8 mouse cellular contexts compared by ENCODE assay signal in the genomic region with DNA sequence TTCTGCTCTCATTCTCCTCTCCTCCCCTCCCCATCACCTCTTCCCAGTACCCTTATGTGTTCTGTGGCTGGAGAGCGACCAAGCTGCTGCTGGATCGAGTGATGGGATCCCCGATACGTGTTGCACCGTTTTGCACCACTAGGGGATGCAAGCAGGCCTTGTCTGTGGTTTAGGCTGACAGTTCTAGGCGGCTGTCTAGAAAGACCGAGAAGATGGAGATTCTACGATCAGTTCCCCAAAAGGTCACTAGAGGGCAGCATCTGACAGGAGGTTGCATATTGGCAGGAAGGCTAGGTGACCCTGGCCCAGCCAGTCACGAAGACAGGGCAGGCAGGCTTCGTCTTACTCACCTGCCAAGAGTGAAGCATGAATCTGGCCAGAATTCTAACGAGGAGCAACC. TPM values are rescaled to one million over a fixed set of nuclear protein-coding genes. Genes with fewer than 3 reads are reported as not detected.
DNase-seq lines count a peak whose midpoint lies in the region; ATAC-seq lines count a peak whose summit lies in the region.

No protein-coding gene starts in this region.

- peak; percentile 73 for ATAC-seq in hindbrain, embryonic 16.5 days

- H3K4me2 ChIP-seq in hindbrain, embryonic 16.5 days (ENCODE audit: low read length) = no peak overlapping the region

- DNase-seq in R1 (ENCODE audit: low read depth, low spot score) = peak; percentile 98
- DNase-seq in cerebellum, postnatal 36 days = peak; percentile 93 to 99
- peak; percentile 98 for DNase-seq in gastrocnemius, adult 18-20 months (ENCODE audit: low spot score)
- peak; percentile 95 to 99 for DNase-seq in left cerebral cortex, adult 18-20 months (ENCODE audit: low spot score in 2 of 2)
- DNase-seq in right cerebral cortex, adult 18-20 months = peak; percentile 93
- DNase-seq in urinary bladder, postnatal 10 days (ENCODE audit: low spot score) = peak; percentile 86

- no peaks in the 10 kb centered on the region for H3K9me3 ChIP-seq in hindbrain, embryonic 16.5 days (ENCODE audit: control insufficient read depth, low read length)

- no peaks in the 10 kb centered on the region for H3K27me3 ChIP-seq in hindbrain, embryonic 16.5 days (replicated peaks; ENCODE audit: control insufficient read depth, insufficient read depth, low read length)

- H3K27ac ChIP-seq in hindbrain, embryonic 16.5 days (ENCODE audit: low read depth, low read length) = no peak overlapping the region
- H3K27ac ChIP-seq in macrophage = peak overlapping the region; percentile 54; the same call in 1 of the 2 replicates

- H3K9ac ChIP-seq in hindbrain, embryonic 16.5 days (ENCODE audit: low read depth, low read length) = no peak overlapping the region

- H3K4me3 ChIP-seq in hindbrain, embryonic 16.5 days (ENCODE audit: low read length) = no peak overlapping the region
- H3K4me3 ChIP-seq in macrophage (ENCODE audit: inconsistent target) = no peak overlapping the region

- 2% methylated on average over 11 of the region's 11 CpGs for WGBS in hindbrain, embryonic 16.5 days
- WGBS in macrophage (ENCODE audit: missing documents) = 2% methylated on average over 11 of the region's 11 CpGs

- H3K79me2 ChIP-seq in macrophage (ENCODE audit: inconsistent target) = peaks cover 74% of the 10 kb centered on the region

- no peaks in the 10 kb centered on the region for H3K36me3 ChIP-seq in hindbrain, embryonic 16.5 days (ENCODE audit: control insufficient read depth, insufficient read depth, low read length)
- no peaks in the 10 kb centered on the region for H3K36me3 ChIP-seq in macrophage (ENCODE audit: inconsistent target)

- H3K4me1 ChIP-seq in hindbrain, embryonic 16.5 days (ENCODE audit: control insufficient read depth, insufficient read depth, low read depth, low read length) = peaks cover 14% of the 10 kb centered on the region

RNA-seq across cellular contexts. Expression of gene Prr3, which starts 16.9 kb away (rescaled TPM):
- 1 to 10 TPM; 2.1 to 3.2 TPM for total RNA-seq in gastrocnemius, adult 18-20 months (2021)
- 93.3 and 93.7 TPM in 2 replicates for polyA plus RNA-seq in hindbrain, embryonic 16.5 days (2015; fragmentation: Nextera tagmentation; extraction: Ambion mirVana)
- 10 to 100 TPM; 36.6 to 37.5 TPM for total RNA-seq in left cerebral cortex, adult 18-20 months (2021)
- total RNA-seq in macrophage (2018; cell fraction: chromatin; rRNA removed) = 10 to 100 TPM; 12.0 to 70.1 (median 40.2) TPM
- total RNA-seq in macrophage (2018; cell fraction: cytosol; rRNA removed) = 10 to 100 TPM in 3 of 26 experiments, 1 to 10 TPM in 23; 3.4 to 10.7 (median 7.6) TPM
- total RNA-seq in macrophage (2018; cell fraction: nucleus; rRNA removed) = 10 to 100 TPM; 12.6 to 46.9 (median 26.0) TPM
- 8.8 to 13.9 TPM (median 9.5 TPM) in 3 replicates for polyA plus RNA-seq in macrophage (2018)

RNA-seq across cellular contexts. Expression of gene Gnl1, which starts 17.3 kb away (rescaled TPM):
- total RNA-seq in gastrocnemius, adult 18-20 months (2021) = 10 to 100 TPM; 20.2 to 26.0 TPM
- polyA plus RNA-seq in hindbrain, embryonic 16.5 days (2015; fragmentation: Nextera tagmentation; extraction: Ambion mirVana) = 74.1 and 75.1 TPM in 2 replicates
- 100 to 1,000 TPM; 195 to 197 TPM for total RNA-seq in left cerebral cortex, adult 18-20 months (2021)
- total RNA-seq in macrophage (2018; cell fraction: chromatin; rRNA removed) = 100 to 1,000 TPM in 8 of 26 experiments, 10 to 100 TPM in 18; 38.0 to 250 (median 87.1) TPM
- 10 to 100 TPM; 26.8 to 52.2 (median 36.6) TPM for total RNA-seq in macrophage (2018; cell fraction: cytosol; rRNA removed)
- 100 to 1,000 TPM in 2 of 26 experiments, 10 to 100 TPM in 24; 38.5 to 163 (median 62.8) TPM for total RNA-seq in macrophage (2018; cell fraction: nucleus; rRNA removed)
- polyA plus RNA-seq in macrophage (2018) = 24.9 to 38.6 TPM (median 28.9 TPM) in 3 replicates

RNA-seq across cellular contexts. Expression of gene H2-T24, which starts 23.4 kb away (rescaled TPM):
- 1 to 10 TPM in 1 of 2 experiments, under 1 TPM in 1; 0.98 to 1.5 TPM for total RNA-seq in gastrocnemius, adult 18-20 months (2021)
- 9.6 and 10.3 TPM in 2 replicates for polyA plus RNA-seq in hindbrain, embryonic 16.5 days (2015; fragmentation: Nextera tagmentation; extraction: Ambion mirVana)
- 1 to 10 TPM; 1.5 to 2.2 TPM for total RNA-seq in left cerebral cortex, adult 18-20 months (2021)
- total RNA-seq in macrophage (2018; cell fraction: chromatin; rRNA removed) = 100 to 1,000 TPM in 11 of 26 experiments, 10 to 100 TPM in 14, 1 to 10 TPM in 1; 9.6 to 286 (median 85.2) TPM
- total RNA-seq in macrophage (2018; cell fraction: cytosol; rRNA removed) = 100 to 1,000 TPM in 13 of 26 experiments, 10 to 100 TPM in 13; 35.3 to 269 (median 99.3) TPM
- 100 to 1,000 TPM in 15 of 26 experiments, 10 to 100 TPM in 11; 38.6 to 490 (median 169) TPM for total RNA-seq in macrophage (2018; cell fraction: nucleus; rRNA removed)
- 34.5 to 71.7 TPM (median 59.9 TPM) in 3 replicates for polyA plus RNA-seq in macrophage (2018)

RNA-seq across cellular contexts. Expression of gene Abcf1, which starts 27.4 kb away (rescaled TPM):
- total RNA-seq in gastrocnemius, adult 18-20 months (2021) = 10 to 100 TPM; 73.4 to 74.3 TPM
- polyA plus RNA-seq in hindbrain, embryonic 16.5 days (2015; fragmentation: Nextera tagmentation; extraction: Ambion mirVana) = 73.9 and 84.6 TPM in 2 replicates
- total RNA-seq in left cerebral cortex, adult 18-20 months (2021) = 10 to 100 TPM; 69.4 to 71.6 TPM
- total RNA-seq in macrophage (2018; cell fraction: chromatin; rRNA removed) = 100 to 1,000 TPM in 24 of 26 experiments, 10 to 100 TPM in 2; 86.1 to 243 (median 131) TPM
- total RNA-seq in macrophage (2018; cell fraction: cytosol; rRNA removed) = 10 to 100 TPM; 55.9 to 86.5 (median 73.8) TPM
- 100 to 1,000 TPM in 1 of 26 experiments, 10 to 100 TPM in 25; 53.3 to 105 (median 71.8) TPM for total RNA-seq in macrophage (2018; cell fraction: nucleus; rRNA removed)
- 65.4 to 217 TPM (median 77.6 TPM) in 3 replicates for polyA plus RNA-seq in macrophage (2018)

RNA-seq across cellular contexts. Expression of gene H2-T23, which starts 35.7 kb away (rescaled TPM):
- 1 to 10 TPM; 7.0 to 9.4 TPM for total RNA-seq in gastrocnemius, adult 18-20 months (2021)
- polyA plus RNA-seq in hindbrain, embryonic 16.5 days (2015; fragmentation: Nextera tagmentation; extraction: Ambion mirVana) = 5.0 and 5.1 TPM in 2 replicates
- total RNA-seq in left cerebral cortex, adult 18-20 months (2021) = 10 to 100 TPM; 15.6 to 19.9 TPM
- 100 to 1,000 TPM in 18 of 26 experiments, 10 to 100 TPM in 8; 50.2 to 670 (median 341) TPM for total RNA-seq in macrophage (2018; cell fraction: chromatin; rRNA removed)
- 1,000 to 10,000 TPM in 9 of 26 experiments, 100 to 1,000 TPM in 17; 312 to 1,199 (median 634) TPM for total RNA-seq in macrophage (2018; cell fraction: cytosol; rRNA removed)
- 1,000 to 10,000 TPM in 10 of 26 experiments, 100 to 1,000 TPM in 16; 253 to 1,712 (median 806) TPM for total RNA-seq in macrophage (2018; cell fraction: nucleus; rRNA removed)
- 196 to 602 TPM (median 274 TPM) in 3 replicates for polyA plus RNA-seq in macrophage (2018)

Comparison
In these comparisons a context has a peak if more than half of its experiments do, and no peak if none do; other contexts are left out.
1. RNA of gene Prr3, which starts 16.9 kb away (total RNA-seq): 36.6 to 37.5 TPM in left cerebral cortex, adult 18-20 months; 2.1 to 3.2 TPM in gastrocnemius, adult 18-20 months; every median in the first group is over 4 times any median in the second.
2. RNA of gene Gnl1, which starts 17.3 kb away (total RNA-seq): 195 to 197 TPM in left cerebral cortex, adult 18-20 months; 20.2 to 26.0 TPM in gastrocnemius, adult 18-20 months; every median in the first group is over 4 times any median in the second.
3. Peak in every context shown above with its lines, with median percentiles within 50 percentile points of each other: DNase-seq.